Mouse (Mus musculus): ENCODE data around the gene Gpr68. TPM values are rescaled to one million over a fixed set of nuclear protein-coding genes. Genes with fewer than 3 reads are reported as not detected.

Gene Gpr68
- total RNA-seq, 4 experiments from 2014 or later, result 11.0 to 13.4 (median 12.4) TPM

GRCm38 (mm10) chr12:100924646-100925339 is 16.8 kb upstream of the Gpr68 start:
- no peak for DNase-seq (ENCODE audit: low spot score in 2 of 2)

GRCm38 (mm10) chr12:100910731-100911130 is 2.7 kb upstream of the Gpr68 start:
- DNase-seq (ENCODE audit: low spot score in 2 of 2), result peak; percentile 25 to 86

GRCm38 (mm10) chr12:100909765-100910164 is 1.8 kb upstream of the Gpr68 start:
- no peak for DNase-seq (ENCODE audit: low spot score in 2 of 2)

DNA sequence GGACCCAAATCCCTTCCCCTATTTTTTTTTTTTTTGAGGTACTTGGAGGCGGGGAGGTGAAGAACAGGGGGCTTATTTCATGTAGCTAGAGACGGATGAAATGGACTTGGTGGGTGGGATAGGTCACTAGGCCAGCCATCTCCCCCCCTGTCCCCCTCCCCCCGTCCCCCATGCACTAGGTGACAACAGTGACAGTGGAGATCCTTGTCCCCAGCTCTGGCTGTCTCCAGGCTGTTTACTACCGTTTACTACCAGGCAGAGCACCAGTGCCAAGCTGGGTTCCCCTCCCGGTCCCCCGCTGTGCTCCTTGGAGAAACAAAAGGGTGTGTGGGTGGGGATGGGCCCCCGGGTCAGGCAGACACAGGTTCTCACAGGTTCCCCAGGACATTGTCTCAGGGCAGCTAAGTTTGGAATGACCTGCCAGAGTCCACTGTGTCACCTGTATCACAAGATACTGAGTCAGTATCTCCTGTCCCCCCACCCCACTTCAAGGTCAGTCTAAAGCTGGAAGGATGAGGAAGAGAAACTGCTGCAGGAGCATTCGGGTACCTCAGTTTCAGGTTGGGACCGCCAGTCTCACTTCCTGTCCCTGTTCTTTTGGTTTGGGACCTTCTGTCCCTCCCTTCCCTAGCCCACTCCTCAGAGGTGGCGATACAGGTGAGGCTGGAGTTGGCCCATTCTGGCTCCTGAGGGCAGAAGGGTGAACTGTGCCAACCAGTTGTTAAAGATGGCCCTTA is 468 bp upstream of the Gpr68 start:
- DNase-seq (ENCODE audit: low spot score in 2 of 2), result no peak

- no peak for DNase-seq (ENCODE audit: low spot score in 2 of 2)
Measured at GRCm38 (mm10) chr12:100906861-100907260, 1.1 kb downstream of the Gpr68 start.

- no peak for DNase-seq (ENCODE audit: low spot score in 2 of 2)
Measured at GRCm38 (mm10) chr12:100903761-100904160, 4.2 kb downstream of the Gpr68 start.

DNA sequence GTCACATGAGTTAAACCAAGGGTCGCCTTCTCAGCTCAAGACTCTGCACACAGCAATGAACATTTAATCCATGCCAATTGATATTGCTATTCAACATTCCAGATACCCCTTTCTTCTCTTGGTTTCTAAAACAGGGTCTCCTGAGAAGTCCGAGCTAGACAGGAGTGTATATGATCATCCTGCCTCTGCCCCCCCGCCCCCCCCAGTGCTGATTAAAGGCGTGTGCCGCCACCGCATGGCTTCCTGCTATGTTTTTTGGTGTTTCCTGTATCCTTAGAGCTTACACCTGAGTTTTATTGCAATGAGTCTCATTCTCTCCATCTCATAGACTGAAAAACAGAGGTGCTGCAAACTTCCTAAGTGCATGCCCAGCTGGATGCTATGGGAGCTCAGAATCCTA is 6.6 kb downstream of the Gpr68 start:
- DNase-seq (ENCODE audit: low spot score in 2 of 2), result no peak

- no peak for DNase-seq (ENCODE audit: low spot score in 2 of 2)
Measured at GRCm38 (mm10) chr12:100900901-100901300, 7.1 kb downstream of the Gpr68 start.

DNA sequence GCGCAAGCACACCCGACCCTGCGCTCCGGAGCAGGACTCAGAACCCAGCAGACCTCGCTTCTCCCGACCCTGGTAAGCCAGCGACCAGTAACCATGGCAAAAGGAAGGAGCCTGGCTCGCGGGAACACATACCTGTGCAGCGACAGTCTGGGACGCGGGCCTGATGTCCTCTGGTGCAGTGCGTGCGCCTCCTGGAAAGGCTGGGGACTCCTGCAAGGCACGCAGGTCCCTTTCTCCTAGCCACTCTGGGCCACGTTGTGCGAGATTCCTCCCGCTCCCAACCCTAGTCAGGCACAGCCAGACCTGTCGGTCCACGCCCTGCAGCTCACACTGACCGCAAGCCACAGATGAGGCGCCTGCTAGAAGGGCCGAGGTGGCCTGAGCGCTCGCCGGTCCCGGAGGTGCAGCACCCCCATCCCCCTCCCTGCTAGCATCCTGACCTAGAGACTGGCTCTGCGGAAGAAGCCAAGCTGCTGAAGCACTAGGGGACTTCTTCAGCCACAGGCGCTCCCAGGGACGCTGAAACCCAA is 8.8 kb downstream of the Gpr68 start:
- peak in 1 of 2 experiments; percentile 40 for DNase-seq (ENCODE audit: low spot score in 2 of 2)

GRCm38 (mm10) chr12:100897736-100898650 is 10.0 kb downstream of the Gpr68 start:
- no peak for DNase-seq (ENCODE audit: low spot score in 2 of 2)

DNA sequence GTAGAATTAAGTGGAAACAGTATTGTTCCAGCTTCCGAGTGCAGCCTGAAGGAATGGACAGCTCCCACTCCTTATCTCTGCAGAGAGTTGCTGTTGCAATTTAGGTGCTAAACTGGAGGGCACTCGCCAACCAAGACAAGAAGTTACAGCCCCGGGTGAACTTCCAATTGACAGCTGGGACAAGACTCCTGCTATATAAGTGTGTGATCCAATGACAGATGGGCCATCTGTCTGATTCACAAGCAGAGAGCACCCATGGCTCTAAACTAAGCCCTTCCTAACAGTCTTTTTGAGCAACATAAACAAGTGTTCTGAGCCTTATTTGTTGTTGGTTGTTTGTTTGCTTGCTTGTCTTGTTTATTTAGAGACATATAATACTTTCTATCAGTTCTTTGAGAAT is 11.3 kb downstream of the Gpr68 start:
- DNase-seq (ENCODE audit: low spot score in 2 of 2), result no peak

DNA sequence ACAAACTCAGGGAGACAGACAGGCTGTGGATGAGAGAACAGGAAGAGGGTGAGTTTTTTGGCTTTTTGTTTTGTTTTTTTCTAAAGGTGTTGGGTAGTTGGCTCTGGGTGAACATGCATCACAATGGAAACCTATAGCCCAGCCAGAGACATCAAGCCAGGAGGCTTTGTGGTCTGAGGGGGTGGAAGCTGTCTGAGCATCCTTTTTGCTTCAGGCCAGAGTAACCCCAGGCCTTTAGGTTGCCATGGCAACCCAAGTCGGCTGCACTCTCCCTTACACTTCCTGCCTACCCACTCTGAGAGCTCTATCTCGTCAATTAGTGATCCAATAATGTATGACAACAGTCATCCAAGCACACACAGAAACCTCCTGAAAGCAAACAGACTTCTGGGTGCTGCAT is 12.5 kb downstream of the Gpr68 start:
- DNase-seq (ENCODE audit: low spot score in 2 of 2), result no peak

- no peak for DNase-seq (ENCODE audit: low spot score in 2 of 2)
Measured at GRCm38 (mm10) chr12:100890548-100890947, 17.4 kb downstream of the Gpr68 start.

- DNase-seq (ENCODE audit: low spot score in 2 of 2), result peak in 1 of 2 experiments; percentile 79
Measured at GRCm38 (mm10) chr12:100887801-100888258, 20.2 kb downstream of the Gpr68 start.

DNA sequence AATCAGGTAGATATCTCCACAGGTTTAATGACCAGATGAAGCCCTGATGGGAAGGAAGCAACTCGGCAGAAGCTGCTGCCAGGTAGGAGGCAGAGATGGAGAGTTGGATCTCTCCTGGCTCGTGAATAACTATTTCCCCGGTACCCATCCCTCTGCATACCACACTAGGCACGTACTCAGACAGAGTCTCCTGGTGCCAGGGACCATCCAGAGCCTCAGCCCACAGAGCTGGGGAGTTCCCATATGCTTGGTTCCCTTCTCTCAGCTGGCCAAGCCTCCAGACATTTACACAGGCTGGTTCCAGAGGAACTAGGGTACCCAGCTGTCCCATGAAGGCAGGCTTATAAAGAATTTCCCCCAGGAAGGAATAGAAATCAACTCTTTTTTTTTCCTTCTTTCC is 21.1 kb downstream of the Gpr68 start:
- no peak for DNase-seq (ENCODE audit: low spot score in 2 of 2)

DNA sequence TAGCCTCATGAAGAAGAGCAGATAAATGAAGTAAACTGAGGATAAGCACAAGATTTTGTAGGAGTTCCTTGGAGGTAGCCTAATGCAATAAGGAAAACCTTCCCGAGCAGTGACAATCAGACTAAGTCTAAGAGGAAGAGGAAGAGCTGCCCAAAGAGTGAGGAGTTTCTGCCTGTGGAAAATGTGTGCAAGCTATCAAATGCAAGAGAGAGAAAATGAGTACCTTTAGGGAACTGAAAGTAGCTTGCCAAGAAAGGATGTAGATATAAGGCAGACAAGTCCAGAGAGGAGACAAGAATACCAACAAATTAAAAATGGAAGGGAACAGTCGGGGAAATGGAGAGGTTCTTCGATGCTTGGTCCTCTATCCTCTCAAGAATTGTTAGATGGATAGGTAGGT is 22.4 kb downstream of the Gpr68 start:
- DNase-seq (ENCODE audit: low spot score in 2 of 2), result no peak

DNA sequence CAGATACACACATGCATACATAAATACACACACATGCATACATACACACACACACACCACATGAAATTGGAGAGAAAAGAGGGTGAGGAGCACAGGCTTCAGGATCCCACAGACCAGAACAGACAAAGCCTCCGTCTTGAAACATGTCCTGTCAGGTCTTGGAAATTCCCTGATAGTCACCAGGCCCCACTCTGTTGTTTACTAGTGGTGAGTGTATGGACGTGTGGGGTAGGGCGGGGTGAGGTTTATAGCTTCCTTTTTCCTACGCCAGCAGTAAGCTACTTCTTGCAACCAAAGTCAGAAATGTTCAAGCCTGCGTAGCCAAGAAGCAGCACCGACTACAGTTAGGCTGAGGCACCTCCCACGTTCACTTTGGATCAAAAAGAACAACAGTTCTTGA is 24.8 kb downstream of the Gpr68 start:
- no peak for DNase-seq (ENCODE audit: low spot score in 2 of 2)

- no peak for DNase-seq (ENCODE audit: low spot score in 2 of 2)
Measured at GRCm38 (mm10) chr12:100878556-100878955, 29.4 kb downstream of the Gpr68 start.

DNA sequence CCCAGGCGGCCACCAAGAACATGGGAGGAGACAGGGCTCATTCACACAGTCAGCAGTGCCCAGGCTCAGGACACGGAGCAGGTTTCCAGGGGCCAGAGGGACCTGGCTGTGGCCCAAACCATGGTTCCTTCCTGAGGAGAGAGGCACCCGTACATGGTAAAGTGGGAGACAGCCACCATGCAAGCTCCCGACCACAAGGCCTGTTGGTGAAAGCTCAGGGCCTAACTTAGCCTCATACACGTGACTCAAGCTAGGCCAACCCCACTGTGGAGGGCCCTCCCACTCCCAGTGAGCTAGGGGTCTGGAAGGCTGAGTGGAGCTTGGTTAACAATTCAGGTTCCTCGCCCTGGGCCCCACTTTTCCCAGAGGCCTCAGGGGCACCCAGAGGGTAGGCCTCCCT is 30.1 kb downstream of the Gpr68 start:
- DNase-seq (ENCODE audit: low spot score in 2 of 2), result no peak

DNA sequence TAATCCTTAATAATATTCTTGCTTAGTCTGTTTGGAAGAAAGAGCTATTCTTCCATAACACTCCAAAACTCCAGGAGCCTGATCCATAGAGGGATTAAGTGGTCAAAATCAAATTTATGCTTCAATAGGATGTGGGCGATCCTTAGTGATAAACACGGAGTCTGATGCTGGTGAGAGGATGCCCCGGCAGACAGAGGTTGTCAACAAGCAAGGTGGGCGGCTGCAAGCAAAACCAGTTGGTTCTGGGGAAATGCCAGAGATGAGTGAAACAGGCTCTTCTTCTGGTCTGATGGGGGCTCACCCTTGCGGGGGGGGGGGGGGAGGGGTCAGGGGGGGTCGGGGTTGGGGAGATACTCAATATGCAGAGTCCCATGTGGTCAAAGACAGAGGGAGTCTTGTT is 32.0 kb downstream of the Gpr68 start:
- DNase-seq (ENCODE audit: low spot score in 2 of 2), result no peak

GRCm38 (mm10) chr12:100875553-100875952 is 32.4 kb downstream of the Gpr68 start:
- DNase-seq (ENCODE audit: low spot score in 2 of 2), result peak in 1 of 2 experiments; percentile 73

- no peak for DNase-seq (ENCODE audit: low spot score in 2 of 2)
Measured at GRCm38 (mm10) chr12:100873612-100874011, 34.4 kb downstream of the Gpr68 start.
